Mouse (Mus musculus) spleen, postnatal 14 days (tissue): ENCODE data around the gene Hspa12b.

Experiments
- DNase-seq, 2 experiments: peaks; one replicate each; pipeline ENCODE4 v3.0.0; 2021 to 2022; ENCODE audit warnings: low spot score in 2 of 2

Hspa12b gene

GRCm38 (mm10) chr2:131179246-131179886 lies 52.3 kb downstream of the Hspa12b start:
- peak; percentile 37 to 42 for DNase-seq

GRCm38 (mm10) chr2:131179990-131180587 lies 53.0 kb downstream of the Hspa12b start, which contains the start of gene Cenpb:
TSS of gene Cenpb (minus strand) at chr2:131180067.
- DNase-seq: peak; percentile 61 to 80

- DNase-seq: no peak
Measured at GRCm38 (mm10) chr2:131186343-131186742, 59.3 kb downstream of the Hspa12b start.

- peak; percentile 87 to 88 for DNase-seq
Measured at GRCm38 (mm10) chr2:131186771-131187601, 59.9 kb downstream of the Hspa12b start, which contains the start of the genes Cdc25b and Spef1. TSS of gene Cdc25b (plus strand) at chr2:131186949. TSS of gene Spef1 (minus strand) at chr2:131187282.

DNA sequence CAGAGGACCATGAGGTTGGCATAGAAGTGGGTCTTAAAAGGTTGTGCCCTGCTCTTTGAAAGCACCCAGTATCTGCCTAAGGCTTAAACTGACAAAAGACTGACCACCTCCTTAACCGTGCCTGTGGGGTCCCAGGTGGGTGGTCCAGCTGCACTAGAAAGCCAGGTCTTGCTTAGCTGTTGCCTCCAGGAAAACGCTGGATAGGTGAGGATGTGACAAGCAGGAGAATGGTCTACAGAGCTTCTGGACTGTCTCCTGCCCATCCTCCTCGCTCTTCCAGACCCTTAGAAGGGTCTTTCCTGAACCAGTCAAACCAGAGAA lies 60.5 kb downstream of the Hspa12b start:
- DNase-seq: no peak

DNA sequence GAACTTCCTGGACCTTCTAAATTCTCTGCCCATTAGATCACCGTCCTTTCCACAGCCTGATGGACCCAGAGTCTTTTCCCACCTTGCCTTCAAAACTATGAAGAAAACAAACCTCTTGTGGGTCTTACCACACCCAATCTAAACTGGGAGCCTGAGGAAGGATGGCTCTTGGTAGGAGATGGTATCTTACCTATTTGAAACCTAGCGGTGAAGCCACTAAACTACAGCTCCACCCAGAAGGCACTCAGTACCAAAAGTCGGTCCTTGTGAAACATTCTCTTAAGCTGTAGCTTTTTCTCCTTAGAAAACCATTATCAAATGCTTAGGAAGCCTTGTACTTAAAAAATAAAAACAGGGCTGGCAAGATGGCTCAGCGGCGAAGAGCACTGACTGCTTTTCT lies 61.2 kb downstream of the Hspa12b start:
- no peak for DNase-seq

- no peak for DNase-seq
Measured at GRCm38 (mm10) chr2:131189521-131190309, 62.6 kb downstream of the Hspa12b start.

DNA sequence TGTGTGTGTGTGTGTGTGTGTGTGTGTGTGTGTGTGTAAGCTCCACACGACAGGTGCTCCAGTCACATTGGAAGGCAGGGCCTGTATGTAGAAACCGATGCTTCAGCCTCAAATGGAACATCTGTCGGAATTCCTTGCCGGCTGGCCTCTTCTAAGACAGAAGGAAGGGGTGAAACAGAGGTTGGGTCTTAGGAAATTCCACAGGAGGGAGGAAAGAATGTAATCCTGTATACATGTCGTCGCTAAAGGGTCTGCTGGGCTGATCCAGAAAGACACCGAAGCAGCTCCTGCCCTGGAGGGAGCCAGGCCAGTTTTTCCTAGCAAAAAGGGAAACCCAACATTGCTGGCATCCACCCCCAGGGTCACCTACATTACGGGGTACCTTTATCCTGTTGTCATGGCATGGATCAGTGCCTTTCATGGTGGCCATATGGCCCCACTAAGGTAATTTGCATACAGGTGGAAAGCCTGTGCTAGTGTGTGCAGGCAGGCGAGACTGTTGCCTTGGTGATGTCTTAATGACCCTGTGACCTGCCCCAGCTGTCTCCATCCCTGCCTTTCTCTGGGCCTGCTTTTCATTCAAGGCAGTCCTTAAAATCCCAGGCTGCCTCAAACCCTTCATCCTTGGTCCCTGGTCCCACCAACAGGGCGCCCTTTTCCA lies 63.4 kb downstream of the Hspa12b start:
- DNase-seq: no peak

DNA sequence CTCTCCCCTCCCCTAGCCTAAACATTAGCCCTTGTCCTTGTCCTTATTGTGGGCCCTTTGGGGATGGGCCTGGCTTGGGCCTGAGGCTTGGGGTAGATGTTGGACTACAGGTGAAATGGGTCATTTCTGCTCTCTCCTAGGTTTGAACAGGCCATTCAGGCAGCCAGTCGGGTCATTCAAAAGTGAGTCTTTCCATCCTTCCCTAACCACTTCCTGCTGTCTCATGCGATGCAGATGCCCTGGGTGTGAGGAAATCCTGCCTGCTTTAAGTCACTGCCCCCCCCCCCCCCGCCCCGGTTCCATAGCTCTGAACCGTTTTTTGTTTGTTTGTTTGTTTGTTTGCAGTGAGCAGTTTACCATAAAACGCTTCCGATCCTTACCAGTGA lies 63.9 kb downstream of the Hspa12b start:
- DNase-seq: no peak
